Mouse (Mus musculus): ENCODE measurements at regions not wholly inside any gene's neighbourhood (a gene's known extent, or its start where the extent isn't known, plus 50 kb on each side); places are given as distances from the start of the nearest gene placed in this dataset.

GRCm38 (mm10) chr14:98791232-98791906, 202.7 kb downstream of the Rpl36a-ps1 start:
- Histone ChIP-seq H3K36me3 (ENCODE audit: insufficient read depth, low read length) (no peaks in the 10 kb centered on the region), H3K4me3 (replicated peaks; ENCODE audit: low read length) (no peak overlapping the region), H3K4me1 (replicated peaks; ENCODE audit: low read depth, low read length) (no peaks in the 10 kb centered on the region), H3K27me3 (ENCODE audit: insufficient read depth, low read length) (no peaks in the 10 kb centered on the region), H3K9me3 (ENCODE audit: low read length) (no peaks in the 10 kb centered on the region)
- TF ChIP-seq POU5F1 (IDR thresholded peaks at IDR 0.05; ENCODE audit: borderline replicate concordance, low read length) (no peak), NANOG (IDR thresholded peaks at IDR 0.05; ENCODE audit: borderline replicate concordance, low read length) (no peak), CTCF (conservative IDR thresholded peaks at IDR 0.05; ENCODE audit: low read length) (no peak)

GRCm38 (mm10) chr14:98789794-98790193, 204.3 kb downstream of the Rpl36a-ps1 start:
- TF ChIP-seq CTCF (conservative IDR thresholded peaks at IDR 0.05; ENCODE audit: low read length) (no peak), NANOG (IDR thresholded peaks at IDR 0.05; ENCODE audit: borderline replicate concordance, low read length) (no peak), POU5F1 (IDR thresholded peaks at IDR 0.05; ENCODE audit: borderline replicate concordance, low read length) (no peak)
- Histone ChIP-seq H3K4me1 (replicated peaks; ENCODE audit: low read depth, low read length) (no peaks in the 10 kb centered on the region), H3K4me3 (replicated peaks; ENCODE audit: low read length) (no peak overlapping the region), H3K9me3 (ENCODE audit: low read length) (no peaks in the 10 kb centered on the region), H3K36me3 (ENCODE audit: insufficient read depth, low read length) (no peaks in the 10 kb centered on the region), H3K27me3 (ENCODE audit: insufficient read depth, low read length) (no peaks in the 10 kb centered on the region)

- peaks cover 8% of the 10 kb centered on the region for H3K9me3 ChIP-seq (ENCODE audit: low read length)
- H3K4me1 ChIP-seq (replicated peaks; ENCODE audit: low read depth, low read length): no peaks in the 10 kb centered on the region
- H3K36me3 ChIP-seq (ENCODE audit: insufficient read depth, low read length): no peaks in the 10 kb centered on the region
- TF ChIP-seq CTCF (conservative IDR thresholded peaks at IDR 0.05; ENCODE audit: low read length): no peak
- no peak for TF ChIP-seq POU5F1 (IDR thresholded peaks at IDR 0.05; ENCODE audit: borderline replicate concordance, low read length)
- TF ChIP-seq NANOG (IDR thresholded peaks at IDR 0.05; ENCODE audit: borderline replicate concordance, low read length): no peak
- no peaks in the 10 kb centered on the region for H3K27me3 ChIP-seq (ENCODE audit: insufficient read depth, low read length)
- no peak overlapping the region for H3K4me3 ChIP-seq (replicated peaks; ENCODE audit: low read length)
Observed at GRCm38 (mm10) chr14:98781711-98782110, 212.4 kb downstream of the Rpl36a-ps1 start.

GRCm38 (mm10) chr14:98772080-98772479, 222.0 kb downstream of the Rpl36a-ps1 start:
- Histone ChIP-seq H3K36me3 (ENCODE audit: insufficient read depth, low read length) (no peaks in the 10 kb centered on the region), H3K27me3 (ENCODE audit: insufficient read depth, low read length) (no peaks in the 10 kb centered on the region), H3K4me3 (replicated peaks; ENCODE audit: low read length) (no peak overlapping the region), H3K9me3 (ENCODE audit: low read length) (no peaks in the 10 kb centered on the region), H3K4me1 (replicated peaks; ENCODE audit: low read depth, low read length) (no peaks in the 10 kb centered on the region)
- no peak for TF ChIP-seq POU5F1 (IDR thresholded peaks at IDR 0.05; ENCODE audit: borderline replicate concordance, low read length)
- TF ChIP-seq CTCF (conservative IDR thresholded peaks at IDR 0.05; ENCODE audit: low read length): no peak
- no peak for TF ChIP-seq NANOG (IDR thresholded peaks at IDR 0.05; ENCODE audit: borderline replicate concordance, low read length)

GRCm38 (mm10) chr14:98768845-98769244, 225.3 kb downstream of the Rpl36a-ps1 start:
- Histone ChIP-seq H3K9me3 (ENCODE audit: low read length) (peaks cover 6% of the 10 kb centered on the region), H3K27me3 (ENCODE audit: insufficient read depth, low read length) (no peaks in the 10 kb centered on the region), H3K36me3 (ENCODE audit: insufficient read depth, low read length) (no peaks in the 10 kb centered on the region), H3K4me3 (replicated peaks; ENCODE audit: low read length) (no peak overlapping the region), H3K4me1 (replicated peaks; ENCODE audit: low read depth, low read length) (no peaks in the 10 kb centered on the region)
- TF ChIP-seq CTCF (conservative IDR thresholded peaks at IDR 0.05; ENCODE audit: low read length) (no peak), POU5F1 (IDR thresholded peaks at IDR 0.05; ENCODE audit: borderline replicate concordance, low read length) (no peak), NANOG (IDR thresholded peaks at IDR 0.05; ENCODE audit: borderline replicate concordance, low read length) (no peak)

- TF ChIP-seq POU5F1 (IDR thresholded peaks at IDR 0.05; ENCODE audit: borderline replicate concordance, low read length) (no peak), NANOG (IDR thresholded peaks at IDR 0.05; ENCODE audit: borderline replicate concordance, low read length) (no peak), CTCF (conservative IDR thresholded peaks at IDR 0.05; ENCODE audit: low read length) (no peak)
- Histone ChIP-seq H3K4me1 (replicated peaks; ENCODE audit: low read depth, low read length) (no peaks in the 10 kb centered on the region), H3K27me3 (ENCODE audit: insufficient read depth, low read length) (no peaks in the 10 kb centered on the region), H3K9me3 (ENCODE audit: low read length) (peaks cover 19% of the 10 kb centered on the region), H3K4me3 (replicated peaks; ENCODE audit: low read length) (no peak overlapping the region), H3K36me3 (ENCODE audit: insufficient read depth, low read length) (no peaks in the 10 kb centered on the region)
Observed at GRCm38 (mm10) chr14:98767481-98767880, 226.6 kb downstream of the Rpl36a-ps1 start.

GRCm38 (mm10) chr14:98765358-98765757, 228.8 kb downstream of the Rpl36a-ps1 start:
- peaks cover 39% of the 10 kb centered on the region for H3K9me3 ChIP-seq (ENCODE audit: low read length)
- no peaks in the 10 kb centered on the region for H3K27me3 ChIP-seq (ENCODE audit: insufficient read depth, low read length)
- no peaks in the 10 kb centered on the region for H3K4me1 ChIP-seq (replicated peaks; ENCODE audit: low read depth, low read length)
- no peak for TF ChIP-seq CTCF (conservative IDR thresholded peaks at IDR 0.05; ENCODE audit: low read length)
- H3K36me3 ChIP-seq (ENCODE audit: insufficient read depth, low read length): no peaks in the 10 kb centered on the region
- no peak overlapping the region for H3K4me3 ChIP-seq (replicated peaks; ENCODE audit: low read length)

- Histone ChIP-seq H3K36me3 (ENCODE audit: insufficient read depth, low read length) (no peaks in the 10 kb centered on the region), H3K4me3 (replicated peaks; ENCODE audit: low read length) (no peak overlapping the region), H3K4me1 (replicated peaks; ENCODE audit: low read depth, low read length) (no peaks in the 10 kb centered on the region), H3K27me3 (ENCODE audit: insufficient read depth, low read length) (no peaks in the 10 kb centered on the region), H3K9me3 (ENCODE audit: low read length) (peaks cover 22% of the 10 kb centered on the region)
- no peak for TF ChIP-seq NANOG (IDR thresholded peaks at IDR 0.05; ENCODE audit: borderline replicate concordance, low read length)
- TF ChIP-seq CTCF (conservative IDR thresholded peaks at IDR 0.05; ENCODE audit: low read length): peak; percentile 72
- TF ChIP-seq POU5F1 (IDR thresholded peaks at IDR 0.05; ENCODE audit: borderline replicate concordance, low read length): no peak
Observed at GRCm38 (mm10) chr14:98750766-98751165, 243.4 kb downstream of the Rpl36a-ps1 start.
